Mouse (Mus musculus) adipocyte (in vitro differentiated cells): ENCODE results near the gene Tmem190.
A peak's percentile ranks its signal among the peaks of the same experiment; 100 is the strongest.
"Not testable (repeated sequence)": the region's sequence is repeated elsewhere in the genome, so short reads cannot be mapped to it uniquely, and the experiment has no call there.

Experiments used
- DNase-seq: peaks from one replicate; pipeline ENCODE4 v3.0.0-alpha.2; 2016; ENCODE audit warnings: low spot score

Tmem190 gene

GRCm38 (mm10) chr7:4813105-4813791 lies 30.5 kb downstream of the Tmem190 start:
- DNase-seq = peak; percentile 22

- no peak for DNase-seq
Observed at GRCm38 (mm10) chr7:4816559-4816958, 33.8 kb downstream of the Tmem190 start.

GRCm38 (mm10) chr7:4820925-4821324 lies 38.2 kb downstream of the Tmem190 start:
- not testable (repeated sequence) for DNase-seq

GRCm38 (mm10) chr7:4821690-4822089 lies 39.0 kb downstream of the Tmem190 start:
- no peak for DNase-seq

- no peak for DNase-seq
Observed at GRCm38 (mm10) chr7:4822162-4822907, 39.6 kb downstream of the Tmem190 start.

GRCm38 (mm10) chr7:4825365-4825764 lies 42.6 kb downstream of the Tmem190 start:
- DNase-seq = no peak

- no peak for DNase-seq
Observed at GRCm38 (mm10) chr7:4830476-4830875, 47.7 kb downstream of the Tmem190 start.
